ENCODE assay signal across 36 mouse cellular contexts in genomic region chr7:141032458-141033167, GRCm38 (mm10). TPM values are rescaled to one million over a fixed set of nuclear protein-coding genes. Genes with fewer than 3 reads are reported as not detected.
DNase-seq lines count a peak whose midpoint lies in the region; ATAC-seq lines count a peak whose summit lies in the region.
"Had no signal": no experiment of that assay in that cellular context is flagged by ENCODE, and none has a peak within 500 bp of the region (broad histone marks: within the 10 kb centered on the region; RNA-seq: fewer than 3 reads in every experiment).

No protein-coding gene starts in this region.

- no peak overlapping the region for H3K27ac ChIP-seq in embryonic facial prominence, embryonic 12.5 days
- H3K27ac ChIP-seq in embryonic facial prominence, embryonic 10.5 days (replicated peaks): no peak overlapping the region
- no peak overlapping the region for H3K27ac ChIP-seq in liver, embryonic 15.5 days (replicated peaks)
- no peak overlapping the region for H3K27ac ChIP-seq in stomach, embryonic 16.5 days (ENCODE audit: low read length)
- no peak overlapping the region for H3K27ac ChIP-seq in midbrain, embryonic 14.5 days (replicated peaks; ENCODE audit: low read depth, low read length)
- H3K27ac ChIP-seq: forebrain, embryonic 13.5 days; gastrocnemius, adult 2 months; heart, embryonic 10.5 days; hindbrain, embryonic 14.5 days had no signal

- no peaks in the 10 kb centered on the region for H3K36me3 ChIP-seq in embryonic facial prominence, embryonic 12.5 days
- H3K36me3 ChIP-seq in embryonic facial prominence, embryonic 10.5 days (replicated peaks): no peaks in the 10 kb centered on the region
- H3K36me3 ChIP-seq in liver, embryonic 15.5 days (replicated peaks): no peaks in the 10 kb centered on the region
- H3K36me3 ChIP-seq in stomach, embryonic 16.5 days (ENCODE audit: control insufficient read depth, insufficient read depth, low read length): no peaks in the 10 kb centered on the region
- H3K36me3 ChIP-seq in midbrain, embryonic 14.5 days (ENCODE audit: control insufficient read depth, insufficient read depth, low read length): no peaks in the 10 kb centered on the region
- H3K36me3 ChIP-seq: heart, embryonic 10.5 days had no signal

- ATAC-seq in embryonic facial prominence, embryonic 12.5 days (ENCODE audit: insufficient number of reproducible peaks, insufficient read depth, low FRiP score, low TSS enrichment): 0 out of 2 replicates have a peak, but pooled peaks have one; percentile 60
- ATAC-seq in erythroid progenitor cell, adult 5-6 weeks (replicated peaks; ENCODE audit: low FRiP score, poor library complexity, severe bottlenecking): peak; percentile 45; the same call in 1 of the 2 replicates
- ATAC-seq in liver, embryonic 15.5 days (ENCODE audit: insufficient read depth): peak; percentile 44; the same call in 1 of the 2 replicates
- ATAC-seq in stomach, embryonic 16.5 days (ENCODE audit: insufficient read depth, low FRiP score): peak; percentile 55; the same call in 1 of the 2 replicates
- no peak for ATAC-seq in midbrain, embryonic 14.5 days (ENCODE audit: low FRiP score, low TSS enrichment)
- ATAC-seq: forebrain, embryonic 13.5 days; inflammation-experienced regulatory T-cells, adult 6 months had no signal

- no peak overlapping the region for H3K4me2 ChIP-seq in embryonic facial prominence, embryonic 12.5 days (replicated peaks)
- H3K4me2 ChIP-seq in liver, embryonic 15.5 days: no peak overlapping the region
- no peak overlapping the region for H3K4me2 ChIP-seq in stomach, embryonic 16.5 days (ENCODE audit: low read depth, low read length)
- no peak overlapping the region for H3K4me2 ChIP-seq in midbrain, embryonic 14.5 days (ENCODE audit: low read length)
- H3K4me2 ChIP-seq: forebrain, embryonic 13.5 days; hindbrain, embryonic 14.5 days; midbrain, embryonic 11.5 days had no signal

- 78% methylated on average over 9 of the region's 9 CpGs for WGBS in embryonic facial prominence, embryonic 12.5 days
- 81% methylated on average over 9 of the region's 9 CpGs for WGBS in embryonic facial prominence, embryonic 10.5 days
- WGBS in liver, embryonic 15.5 days (ENCODE audit: insufficient replicate concordance): 38% methylated on average over 9 of the region's 9 CpGs
- 58% methylated on average over 9 of the region's 9 CpGs for WGBS in stomach, embryonic 16.5 days
- WGBS in midbrain, embryonic 14.5 days: 81% methylated on average over 9 of the region's 9 CpGs

- no peak for DNase-seq in embryonic facial prominence, embryonic 10.5 days (ENCODE audit: low spot score)
- DNase-seq in frontal cortex, postnatal 10 days (ENCODE audit: low spot score in 2 of 2): no peak
- no peak for DNase-seq in layer of hippocampus, adult 9-10 months (ENCODE audit: low spot score)
- DNase-seq in midbrain, embryonic 14.5 days: no peak
- DNase-seq: cerebellum, adult 11 months; cerebellum, adult 9-11 months; gastrocnemius, adult 2 months; heart, postnatal 4 days; kidney, adult 8-10 months; kidney, postnatal 10 days; lung, adult 18-20 months; lung, postnatal 14 days; right cerebral cortex, postnatal 25 days; spleen, adult 18-20 months; thymus, postnatal 36 days had no signal

- no peak overlapping the region for H3K9ac ChIP-seq in embryonic facial prominence, embryonic 12.5 days
- no peak overlapping the region for H3K9ac ChIP-seq in liver, embryonic 15.5 days
- no peak overlapping the region for H3K9ac ChIP-seq in stomach, embryonic 16.5 days (ENCODE audit: low read length)
- no peak overlapping the region for H3K9ac ChIP-seq in midbrain, embryonic 14.5 days (replicated peaks; ENCODE audit: low read length)
- H3K9ac ChIP-seq: forebrain, embryonic 13.5 days; hindbrain, embryonic 14.5 days had no signal

- H3K9me3 ChIP-seq in embryonic facial prominence, embryonic 12.5 days: no peaks in the 10 kb centered on the region
- no peaks in the 10 kb centered on the region for H3K9me3 ChIP-seq in embryonic facial prominence, embryonic 10.5 days
- no peaks in the 10 kb centered on the region for H3K9me3 ChIP-seq in liver, embryonic 15.5 days (replicated peaks)
- H3K9me3 ChIP-seq in stomach, embryonic 16.5 days (replicated peaks; ENCODE audit: control insufficient read depth, low read length): no peaks in the 10 kb centered on the region
- no peaks in the 10 kb centered on the region for H3K9me3 ChIP-seq in midbrain, embryonic 14.5 days (ENCODE audit: control insufficient read depth, low read length)
- H3K9me3 ChIP-seq: forebrain, embryonic 13.5 days; heart, embryonic 10.5 days had no signal

- no peaks in the 10 kb centered on the region for H3K4me1 ChIP-seq in embryonic facial prominence, embryonic 12.5 days
- peaks cover 3% of the 10 kb centered on the region; the same call in 1 of the 2 replicates for H3K4me1 ChIP-seq in embryonic facial prominence, embryonic 10.5 days
- H3K4me1 ChIP-seq in liver, embryonic 15.5 days (replicated peaks): peaks cover 19% of the 10 kb centered on the region
- H3K4me1 ChIP-seq in stomach, embryonic 16.5 days (ENCODE audit: control insufficient read depth, insufficient read depth, low read length): no peaks in the 10 kb centered on the region
- H3K4me1 ChIP-seq in midbrain, embryonic 14.5 days (ENCODE audit: control insufficient read depth, insufficient read depth, low read length): no peaks in the 10 kb centered on the region
- H3K4me1 ChIP-seq: forebrain, embryonic 13.5 days; heart, embryonic 10.5 days had no signal

- no peak overlapping the region for H3K4me3 ChIP-seq in embryonic facial prominence, embryonic 12.5 days
- H3K4me3 ChIP-seq in embryonic facial prominence, embryonic 10.5 days: no peak overlapping the region
- no peak overlapping the region for H3K4me3 ChIP-seq in liver, embryonic 15.5 days (replicated peaks)
- no peak overlapping the region for H3K4me3 ChIP-seq in stomach, embryonic 16.5 days (replicated peaks; ENCODE audit: low read length)
- no peak overlapping the region for H3K4me3 ChIP-seq in midbrain, embryonic 14.5 days (replicated peaks; ENCODE audit: low read depth, low read length)
- H3K4me3 ChIP-seq: erythroblast, embryonic 14.5 days; forebrain, embryonic 13.5 days; gastrocnemius, adult 2 months; heart, embryonic 10.5 days had no signal

- H3K27me3 ChIP-seq in embryonic facial prominence, embryonic 12.5 days: no peaks in the 10 kb centered on the region
- no peaks in the 10 kb centered on the region for H3K27me3 ChIP-seq in embryonic facial prominence, embryonic 10.5 days (replicated peaks; ENCODE audit: low read depth, poor library complexity, severe bottlenecking)
- no peaks in the 10 kb centered on the region for H3K27me3 ChIP-seq in liver, embryonic 15.5 days
- no peaks in the 10 kb centered on the region for H3K27me3 ChIP-seq in stomach, embryonic 16.5 days (ENCODE audit: control insufficient read depth, insufficient read depth, low read length)
- no peaks in the 10 kb centered on the region for H3K27me3 ChIP-seq in midbrain, embryonic 14.5 days (ENCODE audit: control insufficient read depth, insufficient read depth, low read length)
- H3K27me3 ChIP-seq: forebrain, embryonic 13.5 days had no signal

RNA-seq across cellular contexts. Expression of gene Gm17387, which starts 3.7 kb away (rescaled TPM):
- not detected in 2 replicates for polyA plus RNA-seq in embryonic facial prominence, embryonic 12.5 days (2016; fragmentation: Nextera tagmentation; extraction: Ambion mirVana)
- not detected in 2 replicates for polyA plus RNA-seq in embryonic facial prominence, embryonic 10.5 days (2016; fragmentation: Nextera tagmentation; extraction: Ambion mirVana)
- not detected in 2 replicates for total RNA-seq in erythroid progenitor cell, adult 5-6 weeks (2015; ENCODE audit: low replicate concordance)
- not detected in 2 replicates for total RNA-seq in erythroid progenitor cell, adult 5-6 weeks (2017; ENCODE audit: low replicate concordance)
- not detected in 2 replicates for polyA plus RNA-seq in liver, embryonic 15.5 days (2015; fragmentation: Nextera tagmentation; extraction: Ambion mirVana)
- polyA plus RNA-seq in stomach, embryonic 16.5 days (2015; fragmentation: Nextera tagmentation; extraction: Ambion mirVana): not detected in 2 replicates
- polyA plus RNA-seq in midbrain, embryonic 14.5 days (2014; fragmentation: Nextera tagmentation; extraction: Ambion mirVana): not detected in 2 replicates
- total RNA-seq: adrenal gland, adult 18-20 months; adrenal gland, postnatal 4 days; common myeloid progenitor, adult 5-6 weeks; gastrocnemius, adult 2 months; gastrocnemius, postnatal 4 days; heart, postnatal 4 days; layer of hippocampus, adult 18-20 months; layer of hippocampus, postnatal 25 days; left cerebral cortex, postnatal 10 days; monocyte, adult 5-6 weeks had no signal
- polyA plus RNA-seq: erythroblast, embryonic 14.5 days; forebrain, embryonic 13.5 days; heart, embryonic 10.5 days; heart, embryonic 16.5 days; hindbrain, embryonic 14.5 days; inflammation-experienced regulatory T-cells, adult 6 months; limb, embryonic 11.5 days; midbrain, embryonic 11.5 days; neural tube, embryonic 11.5 days had no signal

RNA-seq across cellular contexts. Expression of gene Ifitm6, which starts 14.9 kb away (rescaled TPM):
- polyA plus RNA-seq in embryonic facial prominence, embryonic 12.5 days (2016; fragmentation: Nextera tagmentation; extraction: Ambion mirVana): 0.43 TPM in 1 of 2 replicates, not detected in the other
- polyA plus RNA-seq in embryonic facial prominence, embryonic 10.5 days (2016; fragmentation: Nextera tagmentation; extraction: Ambion mirVana): not detected in 2 replicates
- total RNA-seq in erythroid progenitor cell, adult 5-6 weeks (2015; ENCODE audit: low replicate concordance): 172 and 212 TPM in 2 replicates
- total RNA-seq in erythroid progenitor cell, adult 5-6 weeks (2017; ENCODE audit: low replicate concordance): 65.6 and 95.9 TPM in 2 replicates
- polyA plus RNA-seq in liver, embryonic 15.5 days (2015; fragmentation: Nextera tagmentation; extraction: Ambion mirVana): 23.2 and 25.7 TPM in 2 replicates
- 5.5 and 7.5 TPM in 2 replicates for polyA plus RNA-seq in stomach, embryonic 16.5 days (2015; fragmentation: Nextera tagmentation; extraction: Ambion mirVana)
- 0.34 and 0.35 TPM in 2 replicates for polyA plus RNA-seq in midbrain, embryonic 14.5 days (2014; fragmentation: Nextera tagmentation; extraction: Ambion mirVana)
- total RNA-seq: gastrocnemius, adult 2 months; layer of hippocampus, adult 18-20 months; layer of hippocampus, postnatal 25 days; left cerebral cortex, postnatal 10 days had no signal
- polyA plus RNA-seq: erythroblast, embryonic 14.5 days; forebrain, embryonic 13.5 days; heart, embryonic 10.5 days; limb, embryonic 11.5 days; midbrain, embryonic 11.5 days; neural tube, embryonic 11.5 days had no signal

RNA-seq across cellular contexts. Expression of gene Ifitm3, which starts 22.0 kb away (rescaled TPM):
- 48.0 and 52.4 TPM in 2 replicates for polyA plus RNA-seq in embryonic facial prominence, embryonic 12.5 days (2016; fragmentation: Nextera tagmentation; extraction: Ambion mirVana)
- 42.6 and 44.7 TPM in 2 replicates for polyA plus RNA-seq in embryonic facial prominence, embryonic 10.5 days (2016; fragmentation: Nextera tagmentation; extraction: Ambion mirVana)
- 156 and 271 TPM in 2 replicates for total RNA-seq in erythroid progenitor cell, adult 5-6 weeks (2015; ENCODE audit: low replicate concordance)
- 73.5 and 106 TPM in 2 replicates for total RNA-seq in erythroid progenitor cell, adult 5-6 weeks (2017; ENCODE audit: low replicate concordance)
- 84.9 and 98.1 TPM in 2 replicates for polyA plus RNA-seq in liver, embryonic 15.5 days (2015; fragmentation: Nextera tagmentation; extraction: Ambion mirVana)
- polyA plus RNA-seq in stomach, embryonic 16.5 days (2015; fragmentation: Nextera tagmentation; extraction: Ambion mirVana): 322 and 395 TPM in 2 replicates
- 18.8 and 66.5 TPM in 2 replicates for polyA plus RNA-seq in midbrain, embryonic 14.5 days (2014; fragmentation: Nextera tagmentation; extraction: Ambion mirVana)

RNA-seq across cellular contexts. Expression of gene B4galnt4, which starts 28.3 kb away (rescaled TPM):
- polyA plus RNA-seq in embryonic facial prominence, embryonic 12.5 days (2016; fragmentation: Nextera tagmentation; extraction: Ambion mirVana): 35.2 and 39.2 TPM in 2 replicates
- 26.5 and 27.7 TPM in 2 replicates for polyA plus RNA-seq in embryonic facial prominence, embryonic 10.5 days (2016; fragmentation: Nextera tagmentation; extraction: Ambion mirVana)
- not detected in 2 replicates for total RNA-seq in erythroid progenitor cell, adult 5-6 weeks (2015; ENCODE audit: low replicate concordance)
- 0.26 TPM in 1 of 2 replicates, not detected in the other for total RNA-seq in erythroid progenitor cell, adult 5-6 weeks (2017; ENCODE audit: low replicate concordance)
- 0.45 and 0.46 TPM in 2 replicates for polyA plus RNA-seq in liver, embryonic 15.5 days (2015; fragmentation: Nextera tagmentation; extraction: Ambion mirVana)
- 4.9 and 5.1 TPM in 2 replicates for polyA plus RNA-seq in stomach, embryonic 16.5 days (2015; fragmentation: Nextera tagmentation; extraction: Ambion mirVana)
- polyA plus RNA-seq in midbrain, embryonic 14.5 days (2014; fragmentation: Nextera tagmentation; extraction: Ambion mirVana): 44.1 and 56.0 TPM in 2 replicates

RNA-seq across cellular contexts. Expression of gene Pkp3, which starts 45.4 kb away (rescaled TPM):
- polyA plus RNA-seq in embryonic facial prominence, embryonic 12.5 days (2016; fragmentation: Nextera tagmentation; extraction: Ambion mirVana): 13.3 and 16.2 TPM in 2 replicates
- polyA plus RNA-seq in embryonic facial prominence, embryonic 10.5 days (2016; fragmentation: Nextera tagmentation; extraction: Ambion mirVana): 9.4 and 9.6 TPM in 2 replicates
- 4.3 TPM in 1 of 2 replicates, not detected in the other for total RNA-seq in erythroid progenitor cell, adult 5-6 weeks (2015; ENCODE audit: low replicate concordance)
- 0.91 and 1.3 TPM in 2 replicates for total RNA-seq in erythroid progenitor cell, adult 5-6 weeks (2017; ENCODE audit: low replicate concordance)
- 0.54 and 0.84 TPM in 2 replicates for polyA plus RNA-seq in liver, embryonic 15.5 days (2015; fragmentation: Nextera tagmentation; extraction: Ambion mirVana)
- 74.2 and 103 TPM in 2 replicates for polyA plus RNA-seq in stomach, embryonic 16.5 days (2015; fragmentation: Nextera tagmentation; extraction: Ambion mirVana)
- polyA plus RNA-seq in midbrain, embryonic 14.5 days (2014; fragmentation: Nextera tagmentation; extraction: Ambion mirVana): not detected in 2 replicates
- total RNA-seq: gastrocnemius, adult 2 months; layer of hippocampus, adult 18-20 months; layer of hippocampus, postnatal 25 days; left cerebral cortex, postnatal 10 days had no signal
- polyA plus RNA-seq: forebrain, embryonic 13.5 days; hindbrain, embryonic 14.5 days had no signal
